Mouse (Mus musculus): ENCODE results near the gene Arl5b. TPM values are rescaled to one million over a fixed set of nuclear protein-coding genes. Genes with fewer than 3 reads are reported as not detected.

Arl5b gene
- total and polyA plus RNA-seq, 2 experiments from 2014 or later, result 13.1 to 41.1 TPM

DNA sequence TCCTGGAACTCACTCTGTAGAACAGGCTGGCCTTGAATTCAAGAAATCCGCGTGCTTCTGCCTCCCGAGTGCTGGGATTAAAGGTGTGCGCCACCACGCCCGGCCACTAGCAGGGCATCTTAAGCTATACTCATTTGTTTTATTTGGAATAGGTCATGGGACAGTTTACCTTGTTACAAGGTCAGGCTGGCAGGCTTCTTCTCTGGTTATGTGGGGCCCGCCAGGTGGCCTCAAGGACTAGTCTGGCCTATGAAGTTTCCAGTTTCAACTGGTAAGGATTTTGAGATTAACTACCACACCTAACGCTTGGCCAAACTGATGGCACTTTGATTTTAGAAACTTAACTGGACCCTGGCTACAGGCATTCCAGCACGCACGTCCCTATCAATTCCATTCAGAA, 5.3 kb downstream of the Arl5b start:
- no peak for DNase-seq
- Histone ChIP-seq H3K9me3 (ENCODE audit: low read length) (no peaks in the 10 kb centered on the region), H3K4me1 (ENCODE audit: insufficient read depth) (peaks cover 16% of the 10 kb centered on the region), H3K4me3 (ENCODE audit: low read depth, low read length) (peak overlapping the region; percentile 99), H3K4me2 (ENCODE audit: low read depth) (peak overlapping the region; percentile 64), H3K36me3 (ENCODE audit: insufficient read depth) (no peaks in the 10 kb centered on the region), H3K9ac (peak overlapping the region; percentile 97), H3K27ac (ENCODE audit: low read depth, low read length) (peak overlapping the region; percentile 92), H3K27me3 (ENCODE audit: insufficient read depth, low read length) (no peaks in the 10 kb centered on the region)
- TF ChIP-seq CTCF (IDR thresholded peaks at IDR 0.05; ENCODE audit: low read depth), result no peak
- ATAC-seq, result no peak
- 23% methylated on average over 10 of the region's 10 CpGs for WGBS

GRCm38 (mm10) chr2:15054945-15055637, 5.9 kb downstream of the Arl5b start, which contains the start of gene Nsun6:
TSS of gene Nsun6 (minus strand) at chr2:15055069.
- Histone ChIP-seq H3K4me2 (ENCODE audit: low read depth) (peak within 1 kb of the TSS; percentile 64), H3K36me3 (ENCODE audit: insufficient read depth) (no peaks in the 10 kb centered on the region), H3K27me3 (ENCODE audit: insufficient read depth, low read length) (no peaks in the 10 kb centered on the region), H3K9me3 (ENCODE audit: low read length) (no peaks in the 10 kb centered on the region), H3K4me1 (ENCODE audit: insufficient read depth) (peaks cover 13% of the 10 kb centered on the region), H3K4me3 (ENCODE audit: low read depth, low read length) (peak within 1 kb of the TSS; percentile 99), H3K27ac (ENCODE audit: low read depth, low read length) (peak within 1 kb of the TSS; percentile 92), H3K9ac (peak within 1 kb of the TSS; percentile 97)
- ATAC-seq (peak; percentile 99), DNase-seq (peak; percentile 98)
- peak; percentile 41 for TF ChIP-seq CTCF (IDR thresholded peaks at IDR 0.05; ENCODE audit: low read depth)
- under 1% methylated on average over 74 of the region's 75 CpGs for WGBS

GRCm38 (mm10) chr2:15055741-15056151, 6.6 kb downstream of the Arl5b start:
- no peaks in the 10 kb centered on the region for H3K27me3 ChIP-seq (ENCODE audit: insufficient read depth, low read length)
- peak overlapping the region; percentile 64 for H3K4me2 ChIP-seq (ENCODE audit: low read depth)
- WGBS, result under 1% methylated on average over 15 of the region's 15 CpGs
- DNase-seq, result no peak
- TF ChIP-seq CTCF (IDR thresholded peaks at IDR 0.05; ENCODE audit: low read depth), result no peak
- H3K4me1 ChIP-seq (ENCODE audit: insufficient read depth), result peaks cover 13% of the 10 kb centered on the region
- H3K9ac ChIP-seq, result peak overlapping the region; percentile 97
- H3K27ac ChIP-seq (ENCODE audit: low read depth, low read length), result peak overlapping the region; percentile 92
- H3K4me3 ChIP-seq (ENCODE audit: low read depth, low read length), result peak overlapping the region; percentile 99
- no peaks in the 10 kb centered on the region for H3K9me3 ChIP-seq (ENCODE audit: low read length)
- ATAC-seq, result no peak
- H3K36me3 ChIP-seq (ENCODE audit: insufficient read depth), result no peaks in the 10 kb centered on the region

DNA sequence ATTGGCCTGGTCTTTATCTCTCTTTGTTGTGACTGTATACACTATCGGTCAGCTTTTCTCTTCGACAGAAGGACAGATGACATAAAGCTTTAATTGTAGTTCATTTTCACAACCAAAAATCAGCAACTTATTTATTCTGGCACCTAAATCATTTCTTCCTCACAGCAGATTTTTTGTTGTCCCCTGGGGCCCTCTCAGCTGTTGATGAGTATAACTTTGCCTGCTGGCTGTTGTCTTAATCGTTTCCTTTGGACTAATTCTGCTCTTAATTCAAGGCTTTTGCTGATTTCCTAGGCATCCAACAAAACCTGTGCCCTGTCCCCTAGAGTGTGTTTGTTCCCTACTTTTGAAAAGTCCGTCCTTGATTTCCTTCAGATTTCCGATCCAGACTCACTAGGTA, 9.0 kb downstream of the Arl5b start:
- Histone ChIP-seq H3K36me3 (ENCODE audit: insufficient read depth) (no peaks in the 10 kb centered on the region), H3K9me3 (ENCODE audit: low read length) (no peaks in the 10 kb centered on the region), H3K4me3 (ENCODE audit: low read depth, low read length) (no peak overlapping the region), H3K27ac (ENCODE audit: low read depth, low read length) (no peak overlapping the region), H3K4me2 (ENCODE audit: low read depth) (no peak overlapping the region), H3K4me1 (ENCODE audit: insufficient read depth) (peaks cover 13% of the 10 kb centered on the region), H3K9ac (no peak overlapping the region), H3K27me3 (ENCODE audit: insufficient read depth, low read length) (no peaks in the 10 kb centered on the region)
- TF ChIP-seq CTCF (IDR thresholded peaks at IDR 0.05; ENCODE audit: low read depth), result no peak
- no peak for DNase-seq
- no peak for ATAC-seq
- 81% methylated on average over 5 of the region's 5 CpGs for WGBS

DNA sequence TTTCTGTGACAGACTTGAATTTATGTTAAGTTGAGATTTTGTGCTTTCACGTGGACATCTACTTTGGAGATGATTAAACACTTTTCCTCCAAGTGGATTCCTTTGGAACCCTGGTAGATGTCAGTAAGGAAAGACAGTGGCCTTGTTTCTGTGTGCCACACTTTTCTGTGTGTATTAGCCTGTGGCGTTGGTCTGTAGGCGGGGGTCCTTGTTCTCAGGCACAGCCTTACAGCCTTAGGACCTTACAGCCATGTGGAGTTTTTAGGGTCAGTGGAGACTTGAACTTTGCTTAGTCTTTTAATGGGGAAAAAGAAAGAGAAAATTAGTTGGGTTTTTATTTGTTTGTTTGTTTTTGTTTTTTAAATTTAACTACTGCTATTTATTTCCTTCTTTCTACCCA, 11.7 kb downstream of the Arl5b start:
- Histone ChIP-seq H3K27me3 (ENCODE audit: insufficient read depth, low read length) (no peaks in the 10 kb centered on the region), H3K9me3 (ENCODE audit: low read length) (no peaks in the 10 kb centered on the region), H3K27ac (ENCODE audit: low read depth, low read length) (no peak overlapping the region), H3K4me2 (ENCODE audit: low read depth) (no peak overlapping the region), H3K4me1 (ENCODE audit: insufficient read depth) (peaks cover 13% of the 10 kb centered on the region), H3K9ac (no peak overlapping the region), H3K4me3 (ENCODE audit: low read depth, low read length) (no peak overlapping the region), H3K36me3 (ENCODE audit: insufficient read depth) (no peaks in the 10 kb centered on the region)
- no peak for DNase-seq
- WGBS, result 92% methylated on average over 3 of the region's 3 CpGs
- no peak for TF ChIP-seq CTCF (IDR thresholded peaks at IDR 0.05; ENCODE audit: low read depth)
- ATAC-seq, result no peak

GRCm38 (mm10) chr2:15063815-15064214, 14.6 kb downstream of the Arl5b start:
- no peak overlapping the region for H3K27ac ChIP-seq (ENCODE audit: low read depth, low read length)
- H3K9me3 ChIP-seq (ENCODE audit: low read length), result no peaks in the 10 kb centered on the region
- H3K4me2 ChIP-seq (ENCODE audit: low read depth), result no peak overlapping the region
- ATAC-seq (no peak), DNase-seq (no peak)
- WGBS, result 83% methylated on average over 1 of the region's 1 CpGs
- H3K4me1 ChIP-seq (ENCODE audit: insufficient read depth), result peaks cover 4% of the 10 kb centered on the region
- H3K27me3 ChIP-seq (ENCODE audit: insufficient read depth, low read length), result no peaks in the 10 kb centered on the region
- H3K36me3 ChIP-seq (ENCODE audit: insufficient read depth), result no peaks in the 10 kb centered on the region
- no peak overlapping the region for H3K4me3 ChIP-seq (ENCODE audit: low read depth, low read length)
- no peak for TF ChIP-seq CTCF (IDR thresholded peaks at IDR 0.05; ENCODE audit: low read depth)
- H3K9ac ChIP-seq, result no peak overlapping the region

- Histone ChIP-seq H3K4me2 (ENCODE audit: low read depth) (no peak overlapping the region), H3K4me3 (ENCODE audit: low read depth, low read length) (no peak overlapping the region), H3K9ac (no peak overlapping the region), H3K36me3 (ENCODE audit: insufficient read depth) (peaks cover 4% of the 10 kb centered on the region; the same call in 1 of the 2 replicates), H3K4me1 (ENCODE audit: insufficient read depth) (peaks cover 4% of the 10 kb centered on the region; the same call in 1 of the 2 replicates), H3K27ac (ENCODE audit: low read depth, low read length) (no peak overlapping the region), H3K27me3 (ENCODE audit: insufficient read depth, low read length) (no peaks in the 10 kb centered on the region), H3K9me3 (ENCODE audit: low read length) (no peaks in the 10 kb centered on the region)
- WGBS, result 54% methylated on average over 7 of the region's 7 CpGs
- DNase-seq (no peak), ATAC-seq (no peak)
- TF ChIP-seq CTCF (IDR thresholded peaks at IDR 0.05; ENCODE audit: low read depth), result no peak
Observed at GRCm38 (mm10) chr2:15064380-15065269, 15.4 kb downstream of the Arl5b start.
